Mouse (Mus musculus) MEL (cell line): Measurements from ENCODE around the gene Vav3. TPM values are rescaled to one million over a fixed set of nuclear protein-coding genes. Genes with fewer than 3 reads are reported as not detected.

Source experiments
- DNase-seq: peaks from one replicate; pipeline ENCODE4 v3.0.0; 2011; ENCODE audit warnings: low read depth, low spot score
- H3K27ac ChIP-seq: 2 replicates; pipeline ENCODE4 v1.5.1; 2012; ENCODE audit warnings: low read depth, mild to moderate bottlenecking, control low read depth, low read length, moderate library complexity; ENCODE audit not compliant: control insufficient read depth
- H3K27me3 ChIP-seq, 2 experiments: fragments of 150-350 bp in 1 of 2; sonication (generic) in 1 of 2; 2 replicates each; pipeline ENCODE4 v1.6.1; 2012; ENCODE audit warnings: low read length in 2 of 2, mild to moderate bottlenecking in 2 of 2, improper control_type of control experiment in 1 of 2, moderate library complexity in 1 of 2; ENCODE audit not compliant: insufficient read depth in 2 of 2, control insufficient read depth in 1 of 2
- H3K36me3 ChIP-seq, 2 experiments: 2 replicates each; pipeline ENCODE4 v1.6.1; 2012 to 2014; ENCODE audit warnings: low read length in 2 of 2, improper control_type of control experiment in 1 of 2, inconsistent platforms in 1 of 2, mild to moderate bottlenecking in 1 of 2; ENCODE audit not compliant: insufficient read depth in 2 of 2, control insufficient read depth in 1 of 2
- H3K4me1 ChIP-seq, 2 experiments: fragments of 150-350 bp in 1 of 2; sonication (generic) in 1 of 2; 2 replicates each; pipeline ENCODE4 v1.6.1; 2012; ENCODE audit warnings: low read length in 2 of 2, improper control_type of control experiment in 1 of 2, mild to moderate bottlenecking in 1 of 2; ENCODE audit not compliant: insufficient read depth in 2 of 2, control insufficient read depth in 1 of 2
- H3K4me3 ChIP-seq, 2 experiments: fragments of 150-350 bp in 1 of 2; sonication (generic) in 1 of 2; 2 replicates each; pipeline ENCODE4 v1.5.1; 2012; ENCODE audit warnings: low read depth in 2 of 2, low read length in 2 of 2, mild to moderate bottlenecking in 2 of 2, moderate library complexity in 2 of 2, control low read depth in 1 of 2, improper control_type of control experiment in 1 of 2; ENCODE audit not compliant: control insufficient read depth in 1 of 2, insufficient read depth in 1 of 2
- H3K79me2 ChIP-seq: 2 replicates; pipeline ENCODE4 v1.6.1; 2012; ENCODE audit warnings: mild to moderate bottlenecking, low read length, moderate library complexity; ENCODE audit not compliant: control insufficient read depth, poor library complexity, insufficient read depth
- H3K9ac ChIP-seq: 2 replicates; pipeline ENCODE4 v1.6.1; 2012; ENCODE audit warnings: low read depth, mild to moderate bottlenecking, control low read depth, low read length, moderate library complexity; ENCODE audit not compliant: control insufficient read depth, poor library complexity, severe bottlenecking
- H3K9me3 ChIP-seq: fragments of 150-350 bp; sonication (generic); replicated peaks from 2 replicates; pipeline ENCODE4 v1.6.1; 2012; ENCODE audit warnings: mild to moderate bottlenecking, low read length, improper control_type of control experiment, moderate library complexity; ENCODE audit not compliant: insufficient read depth
- BHLHE40 ChIP-seq: IDR thresholded peaks from 2 replicates; pipeline ENCODE4 v1.6.1; 2012; ENCODE audit warnings: low read depth, mild to moderate bottlenecking, inconsistent platforms, low read length, improper control_type of control experiment, borderline replicate concordance
- E2F4 ChIP-seq: IDR thresholded peaks from 2 replicates; pipeline ENCODE4 v1.6.1; 2011; ENCODE audit warnings: low read depth, low read length, improper control_type of control experiment, borderline replicate concordance
- EP300 ChIP-seq, 2 experiments: IDR thresholded peaks; 2 replicates each; pipeline ENCODE4 v1.6.1; 2011; ENCODE audit warnings: improper control_type of control experiment in 2 of 2, low read length in 2 of 2, low read depth in 1 of 2, mild to moderate bottlenecking in 1 of 2
- ETS1 ChIP-seq: IDR thresholded peaks from 2 replicates; pipeline ENCODE4 v1.6.1; 2012; ENCODE audit warnings: low read depth, mild to moderate bottlenecking, inconsistent platforms, low read length, improper control_type of control experiment, moderate library complexity
- GATA1 ChIP-seq: IDR thresholded peaks from 2 replicates; pipeline ENCODE4 v1.6.1; 2011; ENCODE audit warnings: low read depth, low read length, improper control_type of control experiment
- MYC ChIP-seq: IDR thresholded peaks from 2 replicates; pipeline ENCODE4 v1.6.1; 2011; ENCODE audit warnings: low read depth, mild to moderate bottlenecking, low read length, improper control_type of control experiment, moderate library complexity
- RAD21 ChIP-seq: IDR thresholded peaks from 2 replicates; pipeline ENCODE4 v1.6.1; 2011; ENCODE audit warnings: mild to moderate bottlenecking, low read depth, low read length, improper control_type of control experiment
- SMC3 ChIP-seq: IDR thresholded peaks from 2 replicates; pipeline ENCODE4 v1.6.1; 2011; ENCODE audit warnings: low read depth, low read length, improper control_type of control experiment
- TBP ChIP-seq: IDR thresholded peaks from 2 replicates; pipeline ENCODE4 v1.8.0; 2011; ENCODE audit warnings: low read depth, low read length, improper control_type of control experiment
- UBTF ChIP-seq: IDR thresholded peaks from 2 replicates; pipeline ENCODE4 v1.6.1; 2012; ENCODE audit warnings: low read depth, mild to moderate bottlenecking, inconsistent platforms, low read length, improper control_type of control experiment, moderate library complexity, borderline replicate concordance; ENCODE audit not compliant: insufficient read depth
- USF2 ChIP-seq, 2 experiments: IDR thresholded peaks; 2 replicates each; pipeline ENCODE4 v1.6.1; 2011 to 2012; ENCODE audit warnings: improper control_type of control experiment in 2 of 2, low read length in 2 of 2, borderline replicate concordance in 1 of 2, inconsistent platforms in 1 of 2, low read depth in 1 of 2, mild to moderate bottlenecking in 1 of 2; ENCODE audit not compliant: insufficient read depth in 1 of 2
- ZC3H11A ChIP-seq: IDR thresholded peaks from 2 replicates; pipeline ENCODE4 v1.6.1; 2012; ENCODE audit warnings: low read depth, mild to moderate bottlenecking, inconsistent platforms, low read length, improper control_type of control experiment
- ZNF384 ChIP-seq: IDR thresholded peaks from 2 replicates; pipeline ENCODE4 v1.6.1; 2012; ENCODE audit warnings: low read depth, mild to moderate bottlenecking, inconsistent platforms, low read length, improper control_type of control experiment
- polyA plus RNA-seq, 2 experiments: library from polyadenylated mRNA; stranded (reverse) in 1 of 2; unstranded in 1 of 2; fragments of >175 nt in 1 of 2; fragments of >200 nt in 1 of 2; gene quantifications; 2 replicates each; pipeline versions ENCODE4 v1.2.1 to v1.2.4; 2012; ENCODE audit warnings: low replicate concordance in 2 of 2, low read depth in 1 of 2; ENCODE audit not compliant: insufficient read length in 2 of 2, insufficient read depth in 1 of 2, missing spikeins in 1 of 2
- total RNA-seq: library from RNA; depleted of rRNA; stranded (reverse); fragments of 300-350 nt; gene quantifications from 2 replicates; pipeline ENCODE4 v1.2.3, GENCODE M21; 2012

Gene Vav3
- total and polyA plus RNA-seq, 3 experiments = not detected

- H3K9ac ChIP-seq = no peak overlapping the region
- TF ChIP-seq USF2 (IDR thresholded peaks at IDR 0.05; ENCODE audit: borderline replicate concordance in 1 of 2, insufficient read depth in 1 of 2, low read depth in 1 of 2, low read length in 2 of 2) (no peak), GATA1 (no peak), UBTF (no peak)
- DNase-seq = no peak
- no peak overlapping the region for H3K4me3 ChIP-seq
- H3K36me3 ChIP-seq = no peaks in the 10 kb centered on the region
- H3K27me3 ChIP-seq = no peaks in the 10 kb centered on the region
- H3K27ac ChIP-seq = no peak overlapping the region
- no peaks in the 10 kb centered on the region for H3K79me2 ChIP-seq
- H3K4me1 ChIP-seq = no peaks in the 10 kb centered on the region
- H3K9me3 ChIP-seq = no peaks in the 10 kb centered on the region
These were observed 386.3 kb downstream of the Vav3 start for GRCm38 (mm10) chr3:109726776-109727175.

DNA sequence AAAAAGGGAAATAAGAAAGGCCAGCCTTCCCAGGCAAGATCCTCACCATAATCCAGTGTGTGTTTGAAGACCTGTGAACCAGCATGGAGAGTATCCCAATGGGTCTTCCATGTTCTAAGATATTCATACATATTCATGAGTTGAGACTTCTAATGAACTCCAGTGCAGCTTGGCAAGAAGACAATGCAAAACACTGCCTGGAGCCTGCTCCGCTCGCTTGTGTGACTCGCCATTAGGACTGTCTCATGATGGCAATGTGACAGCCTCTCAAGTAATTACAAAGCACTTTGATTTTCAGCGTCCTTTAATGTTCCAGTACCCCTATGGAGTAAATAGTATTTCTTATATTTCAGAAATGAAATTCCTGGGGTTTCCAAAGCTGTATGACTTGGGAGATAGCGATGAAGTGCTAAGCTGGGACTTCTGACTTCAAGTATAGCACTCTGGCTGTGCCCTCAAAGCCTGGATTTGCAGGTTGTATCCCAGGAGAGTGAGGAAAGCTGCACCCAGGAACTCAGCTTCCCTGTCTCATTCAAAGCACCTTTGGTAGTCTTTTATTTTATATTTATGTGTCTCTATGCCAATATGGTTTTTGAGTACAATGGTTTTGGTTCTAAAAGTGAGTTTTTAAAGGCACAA, 391.3 kb downstream of the Vav3 start:
- Histone ChIP-seq H3K79me2 (no peaks in the 10 kb centered on the region), H3K9me3 (no peaks in the 10 kb centered on the region), H3K27ac (no peak overlapping the region), H3K4me3 (no peak overlapping the region), H3K36me3 (no peaks in the 10 kb centered on the region), H3K9ac (no peak overlapping the region), H3K4me1 (no peaks in the 10 kb centered on the region), H3K27me3 (no peaks in the 10 kb centered on the region)
- TF ChIP-seq EP300 (IDR thresholded peaks at IDR 0.05; ENCODE audit: low read depth in 1 of 2, low read length in 2 of 2) (no peak), E2F4 (no peak), ZNF384 (no peak), ETS1 (no peak), RAD21 (no peak), MYC (no peak), BHLHE40 (no peak), SMC3 (no peak), TBP (no peak), ZC3H11A (no peak)
- no peak for DNase-seq
